Mouse (Mus musculus) 3T3-L1 (cell line): ENCODE data around the gene Myl6.

Experiments
- DNase-seq: peaks from one replicate; pipeline ENCODE4 v3.0.0-alpha.2; 2015; ENCODE audit warnings: low read depth, low spot score

Myl6 gene

DNA sequence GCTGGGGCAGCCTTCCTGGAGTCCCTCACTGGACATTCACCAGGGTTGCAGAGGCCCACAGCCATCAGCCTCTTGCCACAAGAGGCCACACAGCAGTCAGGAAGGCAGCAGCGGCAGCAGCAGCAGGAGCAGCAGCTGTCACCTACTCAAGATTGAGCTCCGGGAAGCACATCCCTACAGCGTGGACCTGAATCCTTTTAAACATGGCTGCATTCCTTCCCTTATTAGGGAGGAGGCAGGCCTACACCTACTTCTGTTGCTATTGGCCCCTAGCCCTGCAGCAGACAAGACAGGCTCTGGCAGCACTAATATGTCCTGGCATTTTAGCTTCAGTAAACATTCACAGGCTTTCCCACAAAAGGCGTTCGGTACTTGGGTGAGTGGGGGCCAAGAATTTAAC, 3.7 kb downstream of the Myl6 start:
- peak; percentile 62 for DNase-seq

DNA sequence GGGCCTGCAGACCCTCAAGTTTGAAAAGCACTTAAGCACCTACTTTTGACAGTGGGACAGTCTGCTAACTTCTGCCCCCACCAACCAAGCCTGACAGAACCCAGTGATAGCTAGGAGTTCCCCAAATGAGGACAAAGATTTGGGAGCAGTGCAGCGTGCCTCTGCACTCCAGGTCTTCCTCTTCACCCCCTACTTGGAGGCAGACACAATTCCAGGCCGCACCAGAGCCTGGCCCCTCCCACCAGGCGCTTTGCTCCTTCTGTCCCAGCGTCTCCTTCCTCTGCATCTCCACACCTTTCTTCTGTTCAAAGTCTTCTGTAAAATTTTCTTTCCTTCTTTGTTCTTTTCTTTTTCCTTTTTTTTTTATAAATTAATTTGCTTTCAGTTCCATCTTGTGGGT, 4.2 kb downstream of the Myl6 start:
- no peak for DNase-seq

DNA sequence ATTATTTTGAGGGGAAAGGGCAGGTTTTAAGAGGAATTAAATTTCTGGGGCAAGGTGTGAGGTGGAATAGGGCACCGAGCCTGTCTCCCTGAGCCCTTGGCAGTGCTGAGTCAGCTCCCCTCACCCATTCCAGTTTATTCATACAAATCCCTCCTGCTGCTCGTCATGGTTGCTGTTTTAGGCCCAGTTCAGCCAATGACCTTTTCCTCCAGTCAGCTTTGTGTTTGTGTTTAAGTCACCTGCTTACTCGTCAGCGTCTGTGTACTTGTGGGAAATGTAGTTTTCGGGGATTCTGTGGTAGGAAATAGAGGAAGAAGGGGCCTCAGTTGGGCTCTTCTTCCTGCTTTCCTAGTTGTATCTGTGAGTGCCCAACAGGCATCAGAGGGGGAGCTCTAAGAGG, 4.6 kb downstream of the Myl6 start:
- DNase-seq = peak; percentile 49

DNA sequence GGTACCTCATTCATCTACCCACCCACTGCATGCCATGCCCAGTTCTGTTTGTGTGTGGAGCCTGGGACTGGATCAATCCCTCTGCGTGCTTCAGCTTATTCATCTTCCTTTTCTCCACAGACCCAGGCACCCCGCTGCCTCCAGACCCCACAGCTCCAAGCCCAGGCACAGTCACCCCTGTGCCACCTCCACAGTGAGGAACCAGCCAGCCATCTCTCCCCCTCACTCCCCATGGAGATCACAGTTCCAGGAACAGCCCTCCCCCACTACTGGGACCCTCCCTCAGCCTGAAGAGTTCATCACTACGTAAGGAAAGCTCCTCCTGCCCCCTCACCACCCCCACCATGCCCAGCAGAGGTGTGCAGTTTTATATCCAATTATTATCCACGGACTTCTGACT, 5.2 kb downstream of the Myl6 start:
- DNase-seq = no peak

DNA sequence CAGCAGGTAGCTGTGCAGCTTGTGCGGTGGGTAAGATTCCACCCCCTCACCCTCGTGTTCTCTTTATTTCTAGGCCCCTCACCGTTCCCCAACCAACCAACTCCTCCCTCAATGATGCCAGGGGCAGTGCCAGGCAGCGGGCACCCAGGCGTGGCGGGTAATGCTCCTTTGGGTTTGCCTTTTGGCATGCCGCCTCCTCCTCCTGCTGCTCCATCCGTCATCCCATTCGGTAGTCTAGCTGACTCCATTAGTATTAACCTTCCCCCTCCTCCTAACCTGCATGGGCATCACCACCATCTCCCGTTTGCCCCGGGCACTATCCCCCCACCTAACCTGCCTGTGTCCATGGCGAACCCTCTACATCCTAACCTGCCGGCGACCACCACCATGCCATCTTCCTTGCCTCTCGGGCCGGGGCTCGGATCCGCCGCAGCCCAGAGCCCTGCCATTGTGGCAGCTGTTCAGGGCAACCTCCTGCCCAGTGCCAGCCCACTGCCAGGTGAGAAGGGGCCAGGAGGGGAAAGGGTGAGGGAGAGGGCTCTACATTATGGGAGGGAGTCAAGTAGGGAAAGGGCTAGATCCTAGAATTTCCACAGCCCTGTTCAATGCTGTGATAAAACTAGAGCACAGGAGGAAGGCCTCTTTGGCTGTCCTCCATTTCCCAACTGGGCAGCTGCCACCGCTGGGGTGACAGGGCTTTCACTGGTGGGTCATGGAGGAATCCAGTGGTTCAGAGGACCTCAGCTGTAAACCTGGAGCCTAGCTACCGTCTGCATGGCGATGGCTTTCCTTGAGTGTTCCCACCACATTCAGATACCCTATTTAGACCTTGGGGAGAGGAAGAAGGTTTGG, 5.9 kb downstream of the Myl6 start:
- DNase-seq = no peak

DNA sequence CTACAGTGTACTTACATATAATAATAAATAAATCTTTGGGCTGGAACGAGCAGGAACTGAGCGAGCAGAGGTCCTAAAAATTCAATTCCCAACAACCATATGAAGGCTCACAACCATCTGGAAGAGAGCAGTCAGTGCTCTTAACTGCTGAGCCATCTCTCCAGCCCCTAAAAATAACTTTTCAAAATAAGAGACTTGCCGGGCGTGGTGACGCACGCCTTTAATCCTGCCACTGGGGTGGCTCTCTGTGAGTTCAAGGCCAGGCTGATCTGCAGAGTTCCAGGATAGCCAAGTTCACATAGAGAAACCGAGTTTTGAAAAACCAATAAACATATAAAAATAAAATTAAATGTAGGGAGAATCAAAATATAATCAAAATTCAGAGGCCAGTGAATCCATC, 7.6 kb downstream of the Myl6 start:
- no peak for DNase-seq

DNA sequence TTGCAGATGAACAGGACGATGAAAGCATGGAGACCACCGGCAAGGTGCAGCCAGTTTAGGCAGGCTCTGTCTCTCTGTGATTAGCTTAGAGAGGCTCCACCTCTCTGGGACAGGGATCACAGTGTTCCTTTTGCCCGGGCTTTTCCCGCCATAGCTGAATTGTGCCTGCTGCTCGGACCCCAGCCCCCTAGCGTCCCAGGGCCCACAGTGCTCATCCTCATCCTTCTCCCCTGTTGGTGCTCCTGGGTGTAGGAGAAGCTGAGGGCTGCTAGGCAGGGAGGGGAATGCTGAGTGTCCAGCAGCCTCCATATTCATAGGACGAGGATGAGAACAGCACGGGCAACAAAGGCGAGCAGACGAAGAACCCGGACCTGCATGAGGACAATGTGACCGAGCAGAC, 19.6 kb downstream of the Myl6 start:
- no peak for DNase-seq

DNA sequence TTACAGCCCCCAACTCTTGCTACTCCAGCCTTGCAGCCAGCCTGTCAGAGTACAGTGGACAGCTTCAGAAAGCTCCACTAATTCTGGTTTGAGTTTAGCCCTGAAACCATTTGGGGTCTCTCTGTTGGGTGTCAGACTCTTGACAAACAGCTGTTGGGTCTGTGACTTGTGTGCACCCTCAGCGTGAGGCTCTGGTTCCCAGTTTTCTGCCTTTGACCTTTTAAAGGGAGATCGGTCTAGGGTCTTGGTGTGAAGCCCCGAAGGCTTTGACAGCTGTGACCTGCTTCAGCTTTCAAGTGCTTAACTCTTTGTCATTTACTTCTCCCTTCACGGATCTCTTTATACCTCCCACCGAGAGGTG, 33.7 kb downstream of the Myl6 start:
- no peak for DNase-seq

DNA sequence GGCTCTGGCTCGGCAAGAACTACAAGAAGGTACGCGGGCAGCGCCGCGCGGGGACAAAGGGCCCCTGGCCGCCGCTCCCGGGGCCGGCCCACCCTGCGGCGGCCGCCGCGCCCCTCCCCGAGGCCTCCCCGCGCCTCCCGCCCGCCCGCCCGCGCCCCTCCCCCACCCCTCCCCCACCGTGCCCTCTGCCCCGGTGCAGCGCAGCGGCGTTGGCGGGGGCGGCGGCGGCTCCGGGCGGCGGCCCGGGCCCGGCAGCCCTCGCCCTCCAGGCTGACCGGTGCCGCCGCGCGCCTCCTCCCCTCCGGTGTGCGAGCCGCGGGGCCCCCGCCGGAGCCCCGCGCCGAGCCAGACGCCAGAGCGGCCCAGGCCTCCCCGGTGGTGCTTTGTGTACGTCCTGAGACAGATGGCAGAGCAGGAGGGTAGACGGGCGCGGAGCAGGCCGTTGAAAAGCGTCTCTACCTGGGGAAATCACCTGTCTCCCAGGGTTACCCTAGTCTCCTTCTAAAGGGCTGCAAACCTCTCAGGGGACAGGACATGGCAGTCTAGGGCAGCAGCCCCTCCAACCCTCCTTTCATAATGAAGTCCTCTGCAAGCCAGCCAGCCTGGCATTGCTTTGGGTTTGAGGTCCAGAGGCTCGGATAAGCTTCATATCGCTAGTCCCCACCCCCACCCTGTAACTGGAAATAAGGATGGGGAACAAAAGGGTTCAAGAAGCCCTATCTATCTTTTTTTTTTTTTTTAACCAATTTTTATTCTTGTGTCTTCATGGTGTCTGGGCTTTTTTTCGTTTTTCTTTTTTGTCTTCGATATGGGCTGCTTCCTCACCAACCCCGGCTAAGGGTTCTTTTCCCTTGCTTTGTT, 34.3 kb downstream of the Myl6 start:
- peak; percentile 59 for DNase-seq

DNA sequence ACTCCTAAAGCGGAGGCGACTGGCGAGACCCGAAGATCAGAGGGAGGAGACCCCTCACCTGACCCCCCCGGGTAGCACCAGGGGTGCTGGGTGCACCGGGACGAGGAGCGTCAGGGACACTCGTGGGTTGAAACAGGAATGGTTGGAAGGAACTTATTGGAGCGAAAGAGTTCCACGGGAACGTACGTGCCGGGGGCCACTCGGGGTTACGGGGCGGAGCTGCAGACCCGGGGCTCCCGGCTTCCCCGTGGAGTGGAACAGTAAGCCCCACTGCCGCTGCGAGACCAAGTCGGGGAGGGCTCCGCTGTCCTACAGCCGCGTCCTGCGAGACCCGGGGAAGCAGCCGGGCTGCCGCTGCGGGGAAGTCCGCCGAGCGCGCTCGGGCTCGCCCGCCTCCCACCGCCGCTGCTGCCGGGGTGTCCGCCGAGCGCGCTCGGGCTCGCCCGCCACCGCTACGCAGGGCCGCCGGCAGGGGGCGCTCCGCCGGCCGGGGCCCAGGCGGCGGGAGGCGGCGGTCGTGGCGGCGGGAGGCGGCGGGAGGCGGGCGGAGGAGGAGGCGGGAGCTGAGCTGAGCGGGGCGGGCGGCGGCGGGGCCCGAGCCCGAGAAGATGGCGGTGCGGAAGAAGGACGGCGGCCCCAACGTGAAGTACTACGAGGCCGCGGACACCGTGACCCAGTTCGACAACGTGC, 35.1 kb downstream of the Myl6 start, which contains the start of gene Smarcc2:
TSS of gene Smarcc2 (plus strand) at position 530 of the 690 bp plus-strand sequence.
- DNase-seq = peak; percentile 58

DNA sequence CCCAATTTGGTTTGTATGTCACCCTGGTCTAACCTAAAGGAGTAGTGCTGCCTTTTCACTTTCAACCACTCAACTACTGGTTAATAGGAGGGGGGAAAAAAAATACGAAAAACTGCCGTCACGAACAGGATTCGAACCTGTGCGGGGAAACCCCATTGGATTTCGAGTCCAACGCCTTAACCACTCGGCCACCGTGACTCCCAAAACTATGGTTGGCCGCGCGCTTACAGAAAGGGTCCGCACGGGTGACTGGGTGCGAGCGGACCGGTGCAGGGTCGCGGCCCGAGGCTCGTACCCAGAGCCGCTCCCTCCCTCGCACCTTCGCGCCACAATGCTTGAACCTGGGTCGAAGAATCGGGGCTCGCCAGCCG, 35.6 kb downstream of the Myl6 start:
- peak; percentile 84 for DNase-seq

DNA sequence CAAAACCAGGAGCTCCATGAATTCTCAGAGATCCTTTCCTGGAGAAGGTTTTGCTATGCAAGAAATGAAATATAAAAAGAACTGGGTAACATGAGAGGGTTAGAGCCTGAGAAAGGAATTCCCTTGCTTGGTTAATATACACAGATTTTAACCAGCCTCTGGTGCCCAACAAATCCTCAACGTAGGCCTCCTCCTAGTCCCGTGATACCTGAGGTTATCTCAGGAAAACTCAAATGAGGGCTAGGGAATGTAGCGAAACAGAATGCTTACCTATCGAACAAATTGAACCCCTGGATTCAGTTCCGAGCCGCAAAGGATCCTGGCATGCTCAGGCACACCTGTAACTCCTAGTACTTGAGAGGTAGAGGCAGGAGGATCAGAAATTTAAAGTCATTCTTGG, 36.3 kb downstream of the Myl6 start:
- DNase-seq = no peak

DNA sequence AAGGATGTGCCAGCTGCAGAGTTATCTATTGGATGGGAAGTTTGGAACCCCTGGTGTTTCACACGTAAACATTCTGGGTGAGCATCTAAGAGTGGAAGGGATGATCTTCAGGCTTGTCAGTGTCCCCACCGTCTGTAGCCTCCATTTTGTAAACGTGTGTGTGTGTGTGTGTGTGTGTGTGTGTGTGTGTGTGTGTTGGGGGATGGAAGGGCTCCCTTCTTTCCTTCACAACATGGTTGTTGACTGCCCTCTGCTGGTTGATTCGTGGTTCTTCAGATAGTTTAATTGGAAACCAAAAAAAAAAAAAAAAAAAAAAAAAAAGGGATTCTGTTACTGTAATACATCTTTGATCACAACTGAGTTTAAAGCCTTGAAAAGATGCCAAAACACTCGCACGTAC, 38.7 kb downstream of the Myl6 start:
- peak; percentile 87 for DNase-seq

DNA sequence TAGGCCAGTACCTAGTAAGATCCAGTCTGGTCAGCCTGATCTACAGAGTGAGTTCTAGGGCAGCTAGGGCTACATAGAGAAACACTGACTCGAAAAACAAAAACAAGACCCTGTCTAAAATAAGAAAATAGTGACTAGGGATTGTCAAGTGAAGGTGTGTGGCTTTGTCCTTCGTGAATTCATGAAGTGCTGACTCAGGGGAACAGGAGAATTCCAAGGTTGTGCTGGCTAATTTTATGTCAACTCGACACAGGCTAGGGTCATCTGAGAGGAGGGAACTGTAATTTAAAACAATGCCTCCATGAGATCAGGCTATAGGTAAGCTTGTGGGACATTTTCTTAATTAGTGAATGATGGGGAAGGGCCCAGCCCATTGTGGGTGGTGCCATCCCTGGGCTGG, 39.5 kb downstream of the Myl6 start:
- no peak for DNase-seq

DNA sequence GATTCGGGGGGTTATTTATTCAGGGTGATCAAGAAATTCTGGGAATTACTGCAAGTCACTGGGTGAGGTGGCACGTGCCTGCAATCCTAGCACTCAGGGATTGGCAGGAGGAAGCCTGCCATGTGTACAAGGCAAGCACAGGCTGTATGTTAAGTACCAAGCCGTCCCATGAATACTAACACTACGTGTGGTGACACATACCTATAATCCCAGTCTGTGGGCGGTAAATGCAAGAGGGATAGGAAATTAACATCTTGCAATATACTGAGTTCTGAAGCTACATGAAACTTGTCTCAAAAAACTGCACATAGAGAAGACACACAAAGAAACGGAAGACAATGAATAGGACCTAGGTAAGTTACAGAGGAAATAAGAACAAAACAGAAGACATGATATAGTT, 42.9 kb downstream of the Myl6 start:
- DNase-seq = no peak

DNA sequence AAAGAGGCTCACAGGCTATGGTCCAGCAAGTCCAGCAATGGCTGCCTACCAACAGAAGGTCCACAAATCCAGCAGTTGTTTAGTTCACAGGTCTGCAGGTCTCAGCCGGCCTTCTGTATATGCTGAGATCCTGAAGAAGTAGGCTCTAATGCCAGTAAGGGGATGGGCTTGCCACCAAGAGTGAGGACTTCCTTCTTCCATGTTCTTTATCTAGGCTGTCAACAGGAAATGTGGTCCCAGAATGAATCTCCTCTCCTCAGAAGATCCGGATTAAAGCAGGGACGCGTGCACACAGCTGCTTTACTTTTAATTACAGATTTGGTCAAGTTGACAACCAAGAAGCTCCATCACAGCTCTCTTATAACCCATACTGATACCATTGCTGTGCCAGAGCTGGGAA, 48.5 kb downstream of the Myl6 start:
- no peak for DNase-seq

DNA sequence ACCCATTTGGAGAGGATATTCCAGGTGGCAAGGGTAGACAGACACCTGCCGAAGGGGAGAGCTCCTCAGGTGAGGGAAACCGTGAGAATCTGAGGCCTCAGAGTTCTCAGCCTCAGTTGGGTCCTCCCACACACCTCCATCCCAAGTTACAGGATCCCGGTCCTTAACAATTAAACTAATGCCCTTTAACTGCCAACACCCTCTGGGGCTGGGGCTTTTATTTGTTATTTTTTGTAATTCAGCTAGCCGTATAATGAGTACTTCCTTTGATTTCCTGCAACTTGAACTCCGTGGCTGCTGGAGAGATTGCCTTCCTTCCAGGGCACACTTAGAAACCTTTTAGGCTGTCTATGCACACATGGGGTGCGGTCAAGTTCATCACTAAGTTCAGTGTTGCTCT, 49.6 kb downstream of the Myl6 start:
- no peak for DNase-seq

DNA sequence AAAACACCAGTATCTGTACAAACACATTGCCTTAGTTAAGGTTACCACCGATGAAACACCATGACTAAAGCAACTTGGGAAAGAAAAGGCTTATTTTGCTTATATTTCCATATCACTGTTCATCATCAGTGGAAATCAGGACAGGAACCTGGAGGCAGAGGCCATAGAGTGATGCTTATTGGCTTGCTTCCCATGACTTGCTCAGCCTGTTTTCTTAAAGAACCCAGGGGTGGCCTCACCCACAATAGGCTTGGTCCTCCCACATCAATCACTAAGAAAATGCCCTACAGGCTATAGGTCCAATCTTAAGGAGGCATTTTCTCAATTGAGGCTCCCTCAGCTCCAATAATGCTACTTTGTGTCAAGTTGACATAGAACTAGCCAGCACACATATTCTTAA, 51.2 kb downstream of the Myl6 start:
- DNase-seq = no peak

DNA sequence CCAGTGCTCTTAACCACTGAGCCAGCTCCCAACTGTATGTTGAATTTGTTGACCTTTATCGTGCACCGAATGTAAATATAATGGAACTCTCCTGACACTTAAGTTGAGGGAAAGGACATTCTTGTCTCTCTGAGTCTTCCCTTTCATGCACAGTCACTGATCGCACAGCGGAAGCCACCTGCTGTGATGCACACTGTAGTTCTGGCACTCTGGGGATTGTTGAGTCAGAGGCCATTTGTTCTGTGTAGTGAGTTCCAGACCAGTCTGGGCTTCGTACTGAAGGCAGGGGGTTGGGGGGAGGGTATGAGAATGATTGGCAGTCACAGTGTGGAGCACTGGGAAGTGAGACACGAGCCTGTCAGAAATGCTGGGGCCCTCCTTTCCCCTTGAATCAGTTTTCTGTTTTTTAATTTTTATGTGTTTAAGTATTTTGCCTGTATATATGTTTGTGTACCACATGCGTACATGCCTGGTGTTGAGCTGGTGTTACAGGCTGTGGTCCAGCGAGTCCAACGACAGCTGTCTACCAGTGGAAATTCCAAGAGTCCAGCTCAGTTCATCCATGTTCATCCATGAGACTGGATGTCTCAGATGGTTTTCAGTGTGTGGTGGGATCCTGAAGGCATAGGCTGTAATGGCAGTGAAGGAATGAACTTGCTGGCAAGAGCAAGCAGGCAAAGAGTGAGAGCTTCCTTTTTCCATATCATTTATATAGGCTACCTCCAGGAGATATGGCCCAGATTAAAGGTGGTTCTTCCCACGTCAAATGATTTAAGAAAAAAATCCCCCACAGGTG, 52.4 kb downstream of the Myl6 start:
- no peak for DNase-seq
